Mouse (Mus musculus) heart, embryonic 12.5 days (tissue): Measurements from ENCODE around the gene Tas2r115. TPM values are rescaled to one million over a fixed set of nuclear protein-coding genes. Genes with fewer than 3 reads are reported as not detected.
"Not testable (repeated sequence)": the region's sequence is repeated elsewhere in the genome, so short reads cannot be mapped to it uniquely, and the experiment has no call there.

Source experiments
- ATAC-seq: fragments of 200-750 bp; cut with Nextera tagmentation; 2 replicates; pipeline ENCODE4 v1.8.0; 2017; ENCODE audit warnings: moderate TSS enrichment, moderate library complexity; ENCODE audit not compliant: insufficient number of reproducible peaks, low FRiP score
- H3K27ac ChIP-seq: fragments of 300-500 bp; sonication (generic); 2 replicates; pipeline ENCODE4 v1.5.1; 2016; ENCODE audit warnings: mild to moderate bottlenecking, moderate library complexity; ENCODE audit not compliant: poor library complexity, severe bottlenecking
- H3K27me3 ChIP-seq: fragments of 300-500 bp; sonication (generic); replicated peaks from 2 replicates; pipeline ENCODE4 v1.6.1; 2016; ENCODE audit warnings: mild to moderate bottlenecking, moderate library complexity
- H3K36me3 ChIP-seq: fragments of 300-500 bp; sonication (generic); 2 replicates; pipeline ENCODE4 v1.6.1; 2016; ENCODE audit warnings: mild to moderate bottlenecking, moderate library complexity
- H3K4me1 ChIP-seq: fragments of 300-500 bp; sonication (generic); replicated peaks from 2 replicates; pipeline ENCODE4 v1.6.1; 2016; ENCODE audit warnings: mild to moderate bottlenecking
- H3K4me2 ChIP-seq: fragments of 300-500 bp; sonication (generic); 2 replicates; pipeline ENCODE4 v1.6.1; 2016; ENCODE audit warnings: mild to moderate bottlenecking, moderate library complexity
- H3K4me3 ChIP-seq: fragments of 300-500 bp; sonication (generic); 2 replicates; pipeline ENCODE4 v1.5.1; 2016; ENCODE audit warnings: mild to moderate bottlenecking
- H3K9ac ChIP-seq: fragments of 300-500 bp; sonication (generic); 2 replicates; pipeline ENCODE4 v1.6.1; 2016; ENCODE audit warnings: mild to moderate bottlenecking, moderate library complexity
- H3K9me3 ChIP-seq: fragments of 300-500 bp; sonication (generic); replicated peaks from 2 replicates; pipeline ENCODE4 v1.6.1; 2016; ENCODE audit warnings: mild to moderate bottlenecking, moderate library complexity
- WGBS: fragments of 180-500 bp; shearing (Covaris S2); methylation state at CpG from one replicate; pipeline ENCODE4 v1.1.7; 2016; 5-methylcytosine and 5-hydroxymethylcytosine counted together
- polyA plus RNA-seq: library from polyadenylated mRNA; unstranded; fragments of >200 nt; fragmentation: Nextera tagmentation; extraction: Ambion mirVana; gene quantifications from 2 replicates; pipeline ENCODE4 v1.2.1, GENCODE M21; 2016

Tas2r115 gene
- polyA plus RNA-seq, result not detected in 2 replicates

GRCm38 (mm10) chr6:132737935-132738334 is at the start of gene Tas2r115:
TSS of gene Tas2r115 (minus strand) at chr6:132738035.
- WGBS, result 71% methylated on average over 2 of the region's 2 CpGs
- Histone ChIP-seq H3K27me3 (no peaks in the 10 kb centered on the region), H3K9ac (no peak within 1 kb of the TSS), H3K36me3 (no peaks in the 10 kb centered on the region), H3K4me2 (no peak within 1 kb of the TSS), H3K4me3 (no peak within 1 kb of the TSS), H3K9me3 (peaks cover 4% of the 10 kb centered on the region; the same call in 1 of the 2 replicates), H3K4me1 (no peaks in the 10 kb centered on the region), H3K27ac (no peak within 1 kb of the TSS)
- no peak for ATAC-seq

- Histone ChIP-seq H3K4me1 (no peaks in the 10 kb centered on the region), H3K9ac (no peak within 1 kb of the TSS), H3K9me3 (no peaks in the 10 kb centered on the region), H3K36me3 (no peaks in the 10 kb centered on the region), H3K27me3 (no peaks in the 10 kb centered on the region), H3K27ac (no peak within 1 kb of the TSS), H3K4me3 (no peak within 1 kb of the TSS), H3K4me2 (no peak within 1 kb of the TSS)
- ATAC-seq, result no peak
These were observed 40.2 kb upstream of the Tas2r115 start, which contains the start of gene Tas2r136 for GRCm38 (mm10) chr6:132778062-132778461. TSS of gene Tas2r136 (minus strand) at chr6:132778162.

- no peak within 1 kb of the TSS for H3K4me2 ChIP-seq
- H3K36me3 ChIP-seq, result no peaks in the 10 kb centered on the region
- 87% methylated on average over 2 of the region's 2 CpGs for WGBS
- H3K27ac ChIP-seq, result no peak within 1 kb of the TSS
- no peak within 1 kb of the TSS for H3K9ac ChIP-seq
- no peaks in the 10 kb centered on the region for H3K27me3 ChIP-seq
- H3K9me3 ChIP-seq, result no peaks in the 10 kb centered on the region
- no peak within 1 kb of the TSS for H3K4me3 ChIP-seq
- H3K4me1 ChIP-seq, result no peaks in the 10 kb centered on the region
- ATAC-seq, result no peak
These were observed 24.0 kb upstream of the Tas2r115 start, which contains the start of gene Tas2r102 for GRCm38 (mm10) chr6:132761831-132762230. TSS of gene Tas2r102 (plus strand) at chr6:132762131.

- Histone ChIP-seq H3K9me3 (no peaks in the 10 kb centered on the region), H3K4me3 (no peak within 1 kb of the TSS), H3K4me2 (no peak within 1 kb of the TSS), H3K27ac (no peak within 1 kb of the TSS), H3K36me3 (no peaks in the 10 kb centered on the region), H3K27me3 (no peaks in the 10 kb centered on the region), H3K4me1 (no peaks in the 10 kb centered on the region), H3K9ac (no peak within 1 kb of the TSS)
- WGBS, result 58% methylated on average over 1 of the region's 1 CpGs
- no peak for ATAC-seq
These were observed 16.6 kb upstream of the Tas2r115 start, which contains the start of gene Tas2r124 for GRCm38 (mm10) chr6:132754430-132754829. TSS of gene Tas2r124 (plus strand) at chr6:132754730.

- 54% methylated on average over 2 of the region's 2 CpGs for WGBS
- H3K36me3 ChIP-seq, result no peaks in the 10 kb centered on the region
These were observed 12.4 kb upstream of the Tas2r115 start for GRCm38 (mm10) chr6:132750206-132750605.

GRCm38 (mm10) chr6:132711828-132712227 is 26.0 kb downstream of the Tas2r115 start, which contains the start of gene Tas2r122:
TSS of gene Tas2r122 (minus strand) at chr6:132711928.
- no peak for ATAC-seq
- 72% methylated on average over 3 of the region's 3 CpGs for WGBS
- H3K9me3 ChIP-seq, result no peaks in the 10 kb centered on the region; the same call in 1 of the 2 replicates
- H3K36me3 ChIP-seq, result no peaks in the 10 kb centered on the region
- H3K4me3 ChIP-seq, result no peak within 1 kb of the TSS
- no peak within 1 kb of the TSS for H3K9ac ChIP-seq
- H3K27me3 ChIP-seq, result no peaks in the 10 kb centered on the region
- no peak within 1 kb of the TSS for H3K4me2 ChIP-seq
- H3K27ac ChIP-seq, result no peak within 1 kb of the TSS
- H3K4me1 ChIP-seq, result no peaks in the 10 kb centered on the region

More at GRCm38 (mm10) chr6:132750206-132750605, 12.4 kb upstream of the Tas2r115 start:
- H3K4me2 ChIP-seq, result no peak overlapping the region
- H3K4me1 ChIP-seq, result no peaks in the 10 kb centered on the region
- no peak overlapping the region for H3K4me3 ChIP-seq
- no peaks in the 10 kb centered on the region for H3K27me3 ChIP-seq
- no peak overlapping the region for H3K27ac ChIP-seq
- no peaks in the 10 kb centered on the region for H3K9me3 ChIP-seq
- no peak overlapping the region for H3K9ac ChIP-seq
- ATAC-seq, result no peak

GRCm38 (mm10) chr6:132700907-132701306 is 36.9 kb downstream of the Tas2r115 start, which contains the start of gene Tas2r121:
TSS of gene Tas2r121 (minus strand) at chr6:132701007.
- Histone ChIP-seq H3K9ac (no peak within 1 kb of the TSS), H3K4me1 (no peaks in the 10 kb centered on the region), H3K9me3 (no peaks in the 10 kb centered on the region), H3K27me3 (no peaks in the 10 kb centered on the region), H3K36me3 (no peaks in the 10 kb centered on the region), H3K4me3 (no peak within 1 kb of the TSS), H3K27ac (no peak within 1 kb of the TSS), H3K4me2 (no peak within 1 kb of the TSS)
- 64% methylated on average over 1 of the region's 1 CpGs for WGBS
- ATAC-seq, result no peak

- not testable (repeated sequence) for ATAC-seq
These were observed 46.2 kb downstream of the Tas2r115 start for GRCm38 (mm10) chr6:132691596-132691995.

More at GRCm38 (mm10) chr6:132691596-132691995, 46.2 kb downstream of the Tas2r115 start:
- peaks cover 13% of the 10 kb centered on the region; the same call in 1 of the 2 replicates for H3K9me3 ChIP-seq
- H3K9ac ChIP-seq, H3K27me3 ChIP-seq, H3K4me2 ChIP-seq, H3K4me3 ChIP-seq, H3K27ac ChIP-seq, H3K36me3 ChIP-seq, H3K4me1 ChIP-seq: not testable (repeated sequence)
- WGBS, result 79% methylated on average over 7 of the region's 7 CpGs

Other genes with a start within 250 kb of the Tas2r115 start
- not detected in 2 replicates for gene Prh1, start 168.2 kb downstream of the Tas2r115 start, polyA plus RNA-seq
- gene Prp2, start 142.1 kb downstream of the Tas2r115 start, polyA plus RNA-seq, result not detected in 2 replicates
- not detected in 2 replicates for gene A630073D07Rik, start 86.5 kb downstream of the Tas2r115 start, polyA plus RNA-seq
- not detected in 2 replicates for gene Tas2r120, start 81.1 kb downstream of the Tas2r115 start, polyA plus RNA-seq
- gene Tas2r121, start 37.0 kb downstream of the Tas2r115 start, polyA plus RNA-seq, result not detected in 2 replicates
- not detected in 2 replicates for gene Tas2r122, start 26.1 kb downstream of the Tas2r115 start, polyA plus RNA-seq
- not detected in 2 replicates for gene Tas2r124, start 16.7 kb upstream of the Tas2r115 start, polyA plus RNA-seq
- gene Tas2r102, start 24.1 kb upstream of the Tas2r115 start, polyA plus RNA-seq, result not detected in 2 replicates
- not detected in 2 replicates for gene Tas2r136, start 40.1 kb upstream of the Tas2r115 start, polyA plus RNA-seq
- gene Tas2r117, start 64.8 kb upstream of the Tas2r115 start, polyA plus RNA-seq, result not detected in 2 replicates
- not detected in 2 replicates for gene Tas2r123, start 109.1 kb upstream of the Tas2r115 start, polyA plus RNA-seq
- gene Tas2r116, start 117.4 kb upstream of the Tas2r115 start, polyA plus RNA-seq, result not detected in 2 replicates
- gene Tas2r110, start 130.0 kb upstream of the Tas2r115 start, polyA plus RNA-seq, result not detected in 2 replicates
- gene Tas2r113, start 155.0 kb upstream of the Tas2r115 start, polyA plus RNA-seq, result not detected in 2 replicates
- not detected in 2 replicates for gene Tas2r125, start 171.6 kb upstream of the Tas2r115 start, polyA plus RNA-seq
- gene Tas2r129, start 213.1 kb upstream of the Tas2r115 start, polyA plus RNA-seq, result not detected in 2 replicates
- not detected in 2 replicates for gene Tas2r131, start 219.9 kb upstream of the Tas2r115 start, polyA plus RNA-seq
- not detected in 2 replicates for gene Tas2r109, start 242.9 kb upstream of the Tas2r115 start, polyA plus RNA-seq